Mouse (Mus musculus): ENCODE data around the gene Enpep. TPM values are rescaled to one million over a fixed set of nuclear protein-coding genes. Genes with fewer than 3 reads are reported as not detected.

Enpep gene
- total RNA-seq, 2 experiments from 2014 or later = 1.4 to 1.8 TPM

DNA sequence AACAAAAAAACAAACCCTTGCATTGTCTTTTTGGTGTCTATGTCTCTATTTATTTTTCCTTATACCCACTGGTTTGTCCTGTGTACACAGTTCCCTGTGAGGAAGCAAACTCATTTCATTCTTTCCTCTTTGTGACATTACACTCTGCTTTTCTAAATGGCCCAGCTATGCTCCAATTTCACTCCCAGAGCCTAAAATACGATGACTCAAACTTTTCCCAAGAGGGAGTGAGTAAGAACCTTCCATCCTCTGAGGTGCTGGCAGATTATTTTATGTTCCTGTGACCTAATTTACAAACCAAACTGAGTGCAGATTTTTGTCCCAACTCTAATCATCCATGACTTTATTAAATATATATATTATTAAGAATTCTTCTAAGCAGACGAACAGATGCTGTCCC is 19.3 kb downstream of the Enpep start:
- DNase-seq (ENCODE audit: low spot score in 2 of 2) = no peak

- no peak for DNase-seq (ENCODE audit: low spot score in 2 of 2)
These were observed 20.0 kb downstream of the Enpep start for GRCm38 (mm10) chr3:129312511-129312910.

DNA sequence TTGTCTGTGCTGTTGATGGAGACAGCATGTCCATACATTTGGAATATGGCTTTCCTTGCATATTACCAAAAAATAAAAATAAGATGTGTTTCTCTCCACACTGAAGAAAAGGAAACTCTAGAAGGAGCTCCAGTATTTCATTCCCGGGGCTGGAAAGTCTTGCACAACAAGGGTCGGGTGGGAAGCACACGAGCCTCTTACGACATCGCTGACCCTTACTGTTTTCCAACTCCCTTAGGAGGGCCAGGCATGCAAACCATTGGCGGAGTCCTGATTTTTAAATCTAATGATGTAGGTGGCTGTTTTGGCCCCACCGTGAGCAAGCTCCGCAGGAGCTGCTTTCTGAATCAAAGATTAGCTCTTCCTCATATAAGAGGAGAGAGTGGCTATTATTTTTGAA is 20.6 kb downstream of the Enpep start:
- no peak for DNase-seq (ENCODE audit: low spot score in 2 of 2)

GRCm38 (mm10) chr3:129309926-129310325 is 22.6 kb downstream of the Enpep start:
- DNase-seq (ENCODE audit: low spot score in 2 of 2) = no peak

DNA sequence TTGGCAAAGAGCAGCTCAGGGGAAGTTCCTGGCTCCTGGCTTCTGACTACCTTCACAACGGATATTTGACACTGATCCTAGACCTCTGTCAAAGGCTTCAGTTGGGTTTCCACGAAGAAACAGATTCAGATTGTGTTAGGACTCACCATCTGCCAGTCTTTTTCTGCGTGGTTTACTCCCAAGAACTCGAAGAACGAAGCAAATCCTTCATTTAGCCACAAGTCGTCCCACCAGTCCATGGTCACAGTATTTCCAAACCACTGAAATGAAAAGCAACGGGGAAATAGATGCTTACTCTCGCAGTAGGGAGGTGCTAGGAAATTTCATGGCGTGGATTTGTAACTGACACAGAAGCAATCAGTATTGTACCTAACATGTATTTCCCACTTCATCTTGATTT is 23.6 kb downstream of the Enpep start:
- peak; percentile 9 to 41 for DNase-seq (ENCODE audit: low spot score in 2 of 2)

DNA sequence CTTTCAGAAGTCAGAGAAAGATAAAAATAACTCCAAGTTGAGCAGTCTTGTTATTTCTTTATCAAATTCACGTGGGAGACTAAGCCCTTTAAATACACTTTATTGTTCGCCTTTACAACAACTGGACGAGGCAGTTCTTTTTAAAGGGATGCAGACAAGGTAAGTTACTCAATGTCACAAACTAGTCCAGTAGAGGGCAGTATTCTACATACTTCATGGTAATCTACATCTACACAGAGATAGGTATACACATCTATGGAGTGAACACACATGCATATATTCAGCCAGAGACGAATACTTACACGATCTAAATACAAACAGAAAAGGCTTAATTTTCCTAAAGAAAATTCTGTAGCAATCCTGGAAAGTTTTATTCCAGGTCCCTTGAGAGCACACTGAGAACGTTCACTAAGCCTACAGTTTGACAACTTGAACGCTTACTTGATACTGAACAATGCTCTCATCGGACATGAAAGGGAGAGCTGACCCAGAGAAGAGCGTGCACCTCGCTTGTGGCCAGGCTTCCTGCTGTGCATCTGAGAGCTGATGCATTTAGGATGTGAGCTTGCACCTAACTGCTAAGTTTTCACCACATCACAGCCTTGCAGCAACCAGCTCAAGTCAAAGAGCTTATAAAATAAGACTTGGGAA is 24.3 kb downstream of the Enpep start:
- DNase-seq (ENCODE audit: low spot score in 2 of 2) = peak in 1 of 2 experiments; percentile 71

DNA sequence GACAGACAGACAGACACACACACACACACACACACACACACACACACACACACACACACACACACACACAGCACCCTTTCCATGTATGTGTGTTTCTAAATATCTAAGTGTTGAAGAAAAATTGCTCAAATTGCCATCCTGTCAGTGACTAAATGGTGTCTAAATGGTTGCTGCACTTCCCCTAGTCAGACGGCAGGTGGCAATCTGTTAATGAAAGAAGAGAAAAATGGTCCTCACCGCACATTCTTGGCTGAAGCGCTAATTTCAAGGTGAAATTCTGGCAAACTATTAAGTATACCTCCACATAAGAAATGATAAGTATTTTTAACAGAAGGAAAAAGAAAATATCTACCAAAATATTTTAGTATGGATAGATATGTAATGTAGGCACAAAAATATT is 28.6 kb downstream of the Enpep start:
- DNase-seq (ENCODE audit: low spot score in 2 of 2) = peak; percentile 9 to 68

- DNase-seq (ENCODE audit: low spot score in 2 of 2) = peak in 1 of 2 experiments; percentile 56
These were observed 32.6 kb downstream of the Enpep start for GRCm38 (mm10) chr3:129299874-129300273.

GRCm38 (mm10) chr3:129298606-129299005 is 33.9 kb downstream of the Enpep start:
- no peak for DNase-seq (ENCODE audit: low spot score in 2 of 2)

- DNase-seq (ENCODE audit: low spot score in 2 of 2) = no peak
These were observed 35.5 kb downstream of the Enpep start for GRCm38 (mm10) chr3:129296994-129297393.

DNA sequence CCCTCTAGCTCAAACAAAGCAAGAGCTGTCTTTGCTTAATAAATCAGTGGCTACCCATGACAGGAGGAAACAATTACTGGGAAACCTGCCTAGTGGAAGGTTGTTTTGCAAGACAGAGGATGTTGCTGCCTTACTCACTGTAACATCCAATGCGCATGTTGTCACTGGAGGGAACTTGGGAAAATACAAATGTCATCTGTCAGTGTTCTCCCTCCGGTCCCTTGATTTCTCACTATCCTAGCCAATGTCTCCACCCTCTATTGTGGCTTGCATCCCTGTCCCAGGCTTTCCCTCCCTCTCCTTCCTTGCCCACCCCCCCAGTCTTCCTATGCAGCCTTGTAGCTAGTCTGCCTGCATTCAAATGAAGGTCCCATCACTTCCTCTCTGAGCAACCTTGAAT is 36.6 kb downstream of the Enpep start:
- DNase-seq (ENCODE audit: low spot score in 2 of 2) = no peak

DNA sequence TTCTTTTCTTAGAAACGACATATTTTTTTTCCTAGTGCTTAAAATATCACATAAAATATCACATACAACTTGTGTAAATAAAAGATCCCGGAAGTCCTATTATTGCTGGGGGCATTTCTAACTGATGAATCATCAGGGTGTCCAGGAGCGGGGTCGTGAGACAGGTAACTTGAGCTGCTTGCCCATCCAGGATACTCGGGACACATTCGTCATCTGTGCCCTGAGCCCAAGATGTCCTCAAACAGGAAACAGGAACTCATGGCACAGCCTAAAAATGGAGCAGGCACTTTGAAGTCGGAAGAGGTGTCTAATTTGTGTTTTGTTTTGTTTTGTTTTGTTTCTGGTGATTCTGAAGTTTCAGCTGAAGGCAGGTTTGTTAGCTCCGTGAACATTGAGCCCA is 43.0 kb downstream of the Enpep start:
- DNase-seq (ENCODE audit: low spot score in 2 of 2) = no peak

DNA sequence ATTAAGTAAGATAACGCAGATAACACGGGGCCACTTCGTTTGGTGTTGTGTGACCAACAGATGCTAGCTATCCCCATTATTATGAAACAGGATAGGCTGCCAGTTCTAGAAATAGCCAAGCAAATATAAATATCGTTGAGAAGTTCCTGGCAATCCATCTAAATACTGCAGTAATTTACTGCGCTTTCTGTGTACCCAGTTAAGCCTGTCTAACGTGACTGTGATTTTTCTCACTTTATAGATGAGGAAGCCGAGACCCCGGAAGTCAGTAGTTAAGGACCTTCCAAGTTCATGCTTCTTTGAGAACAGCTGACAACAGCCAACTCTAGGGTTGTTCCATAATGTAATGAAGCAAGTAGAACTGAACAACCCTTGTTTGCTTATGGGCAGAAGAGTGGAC is 45.4 kb downstream of the Enpep start:
- no peak for DNase-seq (ENCODE audit: low spot score in 2 of 2)

GRCm38 (mm10) chr3:129286426-129286825 is 46.1 kb downstream of the Enpep start:
- no peak for DNase-seq (ENCODE audit: low spot score in 2 of 2)

GRCm38 (mm10) chr3:129284326-129284725 is 48.2 kb downstream of the Enpep start:
- no peak for DNase-seq (ENCODE audit: low spot score in 2 of 2)

DNA sequence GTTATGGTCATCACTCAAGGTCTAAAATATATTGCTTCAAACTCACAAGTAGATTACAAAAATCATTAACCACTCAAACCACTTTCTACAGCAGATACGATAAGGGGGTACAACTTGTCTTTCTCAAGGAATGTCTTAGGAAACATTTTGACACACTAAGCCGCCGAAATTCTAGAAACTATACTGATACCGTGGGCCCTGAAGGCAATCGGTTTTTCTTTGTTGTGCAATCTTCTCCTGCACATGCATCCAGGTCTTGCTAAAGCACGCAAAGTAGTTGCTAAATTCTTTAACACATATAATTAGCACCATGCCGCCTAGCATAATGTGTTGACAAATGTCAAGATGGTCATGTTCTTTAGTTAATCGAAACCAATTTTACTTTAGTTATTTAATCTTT is 53.1 kb downstream of the Enpep start:
- DNase-seq (ENCODE audit: low spot score in 2 of 2) = no peak

- no peak for DNase-seq (ENCODE audit: low spot score in 2 of 2)
These were observed 59.2 kb downstream of the Enpep start for GRCm38 (mm10) chr3:129273156-129273831.

DNA sequence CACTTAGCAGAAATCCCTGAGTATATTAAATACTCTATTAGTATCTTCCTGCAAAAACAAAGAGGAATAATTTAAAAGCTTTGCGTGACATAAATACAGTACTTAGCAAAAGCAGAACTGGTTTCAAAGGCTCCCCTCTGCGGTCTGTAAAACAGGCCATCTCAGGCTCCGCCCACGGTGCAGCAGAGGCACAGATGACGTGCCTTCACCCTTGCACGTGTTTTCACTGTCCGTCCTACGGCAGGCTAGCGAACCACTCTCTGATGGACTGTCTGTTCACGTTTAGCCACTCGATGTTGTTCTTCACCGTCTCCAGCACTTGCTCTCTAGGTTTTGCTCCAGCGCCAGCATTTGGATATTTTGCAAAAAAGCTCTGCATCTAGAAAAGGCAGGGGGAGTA is 62.5 kb downstream of the Enpep start:
- DNase-seq (ENCODE audit: low spot score in 2 of 2) = no peak

- DNase-seq (ENCODE audit: low spot score in 2 of 2) = no peak
These were observed 63.4 kb downstream of the Enpep start for GRCm38 (mm10) chr3:129268886-129269683.

GRCm38 (mm10) chr3:129258497-129258896 is 74.0 kb downstream of the Enpep start:
- DNase-seq (ENCODE audit: low spot score in 2 of 2) = no peak

DNA sequence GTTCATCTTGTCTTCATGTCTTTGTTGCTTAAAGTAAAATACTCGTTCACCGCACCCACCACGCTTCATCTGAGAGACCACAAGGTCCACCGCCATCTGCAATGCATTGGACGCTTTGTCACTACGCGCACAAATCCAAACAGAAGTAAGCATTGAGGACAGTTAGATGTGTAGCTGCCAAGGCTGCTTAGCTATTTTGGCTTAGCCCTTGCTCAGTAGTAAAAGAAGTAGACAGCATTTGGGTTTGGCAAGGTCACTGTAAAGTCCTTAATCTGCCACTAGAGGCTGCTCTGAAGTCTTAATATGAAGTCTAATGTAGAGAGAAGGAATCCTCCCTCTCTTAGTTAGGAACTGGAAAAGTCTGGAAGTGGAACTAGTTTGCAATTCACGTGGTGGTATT is 75.8 kb downstream of the Enpep start:
- DNase-seq (ENCODE audit: low spot score in 2 of 2) = peak in 1 of 2 experiments; percentile 6

DNA sequence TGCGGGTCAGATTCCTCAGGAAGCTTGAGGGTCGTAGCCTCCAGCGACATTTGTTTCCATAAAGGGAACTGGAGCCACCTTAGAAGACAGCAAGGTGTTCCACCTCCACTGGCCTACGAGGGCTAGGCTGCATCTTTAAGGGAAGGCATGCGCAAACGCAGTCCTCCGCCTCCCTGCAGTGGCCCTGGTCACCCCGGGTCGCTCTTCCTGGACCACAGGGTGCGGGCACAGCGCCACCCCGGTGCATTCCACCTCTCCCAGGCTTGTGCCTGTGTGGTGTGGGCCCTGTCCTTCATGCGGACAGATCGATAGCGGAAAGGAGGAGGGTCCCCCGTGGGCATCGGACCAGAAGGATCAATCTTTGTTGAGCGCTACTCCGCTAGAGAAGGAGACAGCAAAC is 76.2 kb downstream of the Enpep start:
- no peak for DNase-seq (ENCODE audit: low spot score in 2 of 2)

Measured in layer of hippocampus, postnatal 14 days (tissue).